Mouse (Mus musculus) E14TG2a.4 (cell line): ENCODE measurements around the gene Deup1.

Experiments used
- CTCF ChIP-seq: conservative IDR thresholded peaks from 2 replicates; pipeline ENCODE4 v1.5.1; 2014; ENCODE audit warnings: low read length
- NANOG ChIP-seq: IDR thresholded peaks from 2 replicates; pipeline ENCODE4 v1.6.1; 2014; ENCODE audit warnings: borderline replicate concordance, low read length, mixed read lengths
- POU5F1 ChIP-seq: IDR thresholded peaks from 2 replicates; pipeline ENCODE4 v1.6.1; 2014; ENCODE audit warnings: low read length, borderline replicate concordance

DNA sequence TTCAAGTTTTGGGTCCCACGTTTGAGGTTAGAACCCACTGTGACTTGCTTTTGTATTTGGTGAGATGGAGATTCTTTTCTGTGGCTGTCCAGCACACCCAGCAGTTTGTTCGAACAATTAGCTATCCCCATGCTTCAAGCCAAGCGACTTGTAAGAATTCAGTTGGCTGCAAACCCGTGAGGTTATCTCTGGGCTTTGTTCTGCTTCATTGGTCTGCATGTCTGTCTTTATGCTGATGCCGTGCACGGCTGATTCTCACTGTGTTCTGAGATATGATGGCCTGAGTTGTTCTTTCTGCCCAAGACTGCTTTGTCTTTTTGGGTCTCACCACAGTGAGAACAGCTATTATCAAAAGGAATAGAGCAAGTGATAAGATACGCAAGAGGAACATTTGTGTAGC is 10.7 kb downstream of the Deup1 start:
- TF ChIP-seq CTCF (no peak), NANOG (no peak), POU5F1 (no peak)
